Mouse (Mus musculus): Measurements from ENCODE around the gene Abhd12b.

The Abhd12b gene

DNA sequence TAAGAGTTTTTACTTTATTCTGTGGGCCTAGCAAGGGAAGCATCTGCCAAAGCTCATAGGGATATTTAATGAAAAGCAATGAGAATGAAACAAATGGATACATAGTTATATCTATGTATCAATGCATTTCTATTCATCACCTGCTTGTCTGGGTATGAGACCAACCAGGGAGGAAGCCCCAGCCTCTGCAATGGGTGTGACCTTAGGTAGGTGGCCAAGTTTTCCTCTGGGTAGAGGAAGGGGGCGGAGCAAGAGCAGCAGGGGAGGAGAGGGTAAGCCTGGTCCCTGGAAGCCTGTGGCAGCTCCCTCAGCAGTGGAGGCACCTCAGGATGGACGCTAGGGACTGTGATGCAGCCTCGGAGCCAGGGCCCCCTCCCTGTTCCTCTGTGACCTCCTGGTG, at the start of gene Abhd12b:
TSS of gene Abhd12b (plus strand) at position 301 of the 400 bp plus-strand sequence.
- in situ Hi-C loops (cut with MboI; ENCODE audit: low pct_unique_long_range_greater_than_20kb in 1 of 2, low sequenced_read_pairs in 2 of 2, unreplicated experiment in 1 of 2): no loop called here

DNA sequence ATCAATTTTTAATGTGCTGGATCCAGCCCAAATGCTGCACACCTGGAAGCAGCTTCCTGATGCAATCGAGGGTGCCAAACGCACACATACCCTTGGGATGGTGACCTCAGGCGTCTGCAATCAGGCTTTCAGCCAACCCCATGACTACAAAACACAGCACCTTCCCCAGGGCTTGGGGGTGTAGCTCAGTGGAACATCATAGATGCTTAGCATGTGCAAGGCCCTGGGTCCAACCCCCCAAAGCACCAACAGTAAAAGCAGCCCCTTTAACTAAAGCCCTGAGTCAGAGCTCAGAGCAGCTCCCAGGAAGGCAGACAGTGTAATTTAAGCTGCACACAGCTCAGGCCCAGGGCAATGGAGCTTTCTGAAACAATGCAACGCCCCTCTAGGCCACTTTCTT, 49.7 kb upstream of the Abhd12b start:
- in situ Hi-C loops (cut with MboI; ENCODE audit: low pct_unique_long_range_greater_than_20kb in 1 of 2, low sequenced_read_pairs in 2 of 2, unreplicated experiment in 1 of 2): no loop called here

DNA sequence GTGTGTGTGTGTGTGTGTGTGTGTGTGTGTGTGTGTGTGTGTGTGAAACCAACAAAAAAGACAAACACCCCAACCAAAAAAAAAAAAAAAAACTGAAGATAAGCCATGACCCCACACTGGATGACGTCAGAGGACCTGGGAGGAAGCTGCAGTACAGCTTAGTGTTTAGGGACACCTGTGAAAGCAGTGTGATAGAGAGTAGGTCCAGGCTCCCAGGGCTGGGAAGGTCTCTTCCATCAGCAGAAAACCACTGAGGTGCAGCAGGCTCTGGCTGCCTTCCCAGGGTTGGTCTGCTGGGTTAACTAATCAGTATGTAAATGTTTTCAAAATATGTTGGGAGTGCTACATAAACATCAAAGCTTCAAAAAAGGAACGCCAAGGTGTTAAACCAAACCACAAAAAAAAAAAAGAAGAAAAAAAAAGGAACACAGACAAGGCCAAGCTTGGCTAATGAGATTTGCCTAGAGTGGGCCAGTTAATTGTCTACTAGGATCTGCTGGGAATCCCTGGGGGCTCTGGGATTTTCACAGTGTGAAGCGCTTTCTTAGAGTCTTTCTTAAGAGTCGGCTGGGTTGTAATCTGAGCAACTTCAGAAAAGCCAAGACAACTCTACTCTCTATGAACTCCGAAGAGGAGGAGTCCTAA, 49.0 kb upstream of the Abhd12b start:
- in situ Hi-C loops (cut with MboI; ENCODE audit: low pct_unique_long_range_greater_than_20kb in 1 of 2, low sequenced_read_pairs in 2 of 2, unreplicated experiment in 1 of 2): no loop called here

DNA sequence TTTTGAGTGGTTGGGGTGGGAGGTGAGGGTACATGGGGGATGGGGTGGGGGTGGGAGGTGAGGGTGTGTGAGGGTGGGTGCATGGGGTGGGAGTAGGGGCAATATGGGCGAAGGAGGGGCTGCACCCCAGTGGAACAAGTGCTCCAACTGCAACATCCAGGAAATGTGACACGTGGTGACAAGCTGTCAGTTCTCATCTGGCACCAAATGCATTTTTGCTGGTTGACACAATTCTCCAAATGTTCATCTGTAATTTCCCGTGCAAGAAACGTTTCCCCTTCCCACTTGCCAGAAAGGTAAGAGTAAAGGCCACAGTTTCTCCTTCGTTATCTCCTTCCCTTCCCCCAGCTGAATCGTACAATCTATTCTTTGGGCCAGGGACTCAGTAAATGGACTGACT, 48.1 kb upstream of the Abhd12b start:
- in situ Hi-C loops (cut with MboI; ENCODE audit: low pct_unique_long_range_greater_than_20kb in 1 of 2, low sequenced_read_pairs in 2 of 2, unreplicated experiment in 1 of 2): no loop called here

DNA sequence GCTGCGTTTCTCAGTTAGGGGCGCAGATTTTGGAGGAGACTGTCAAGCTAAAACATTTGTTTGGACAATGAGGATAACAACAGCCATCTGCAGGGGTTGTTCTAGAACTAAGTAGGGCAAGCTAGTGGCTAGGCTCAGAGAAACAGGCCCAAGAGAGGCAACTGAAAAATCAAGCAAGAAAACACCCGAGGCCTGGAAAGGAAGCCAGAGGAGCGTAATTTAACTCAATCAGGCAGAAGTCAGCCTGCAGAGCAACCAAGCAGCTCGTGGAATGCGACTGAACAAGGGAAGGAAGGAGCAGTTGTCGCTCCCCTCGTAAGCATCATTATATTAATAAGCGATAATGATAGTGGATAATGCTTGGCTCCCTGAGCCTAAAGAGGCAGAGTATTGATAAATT, 47.4 kb upstream of the Abhd12b start:
- in situ Hi-C loops (cut with MboI; ENCODE audit: low pct_unique_long_range_greater_than_20kb in 1 of 2, low sequenced_read_pairs in 2 of 2, unreplicated experiment in 1 of 2): no loop called here

DNA sequence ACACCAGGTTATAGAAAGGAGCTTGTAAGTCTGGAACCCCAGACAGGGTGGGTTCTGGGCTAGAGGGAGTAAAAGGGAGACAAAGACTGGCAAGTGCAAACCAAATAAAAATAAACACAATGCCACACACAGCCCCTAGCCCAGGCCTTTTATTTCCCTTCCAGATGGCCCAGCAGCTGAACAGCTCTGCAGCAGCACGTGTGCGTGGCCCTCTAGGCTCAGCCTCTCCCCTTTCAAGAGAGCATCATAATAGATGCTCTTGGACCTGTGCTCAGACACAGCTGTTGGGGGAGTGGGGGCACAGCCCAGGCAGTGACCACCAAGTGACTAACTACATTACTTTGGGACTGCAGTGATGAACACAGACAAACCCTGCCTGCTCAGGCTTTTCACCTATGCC, 45.8 kb upstream of the Abhd12b start:
- in situ Hi-C loops (cut with MboI; ENCODE audit: low pct_unique_long_range_greater_than_20kb in 1 of 2, low sequenced_read_pairs in 2 of 2, unreplicated experiment in 1 of 2): no loop called here

DNA sequence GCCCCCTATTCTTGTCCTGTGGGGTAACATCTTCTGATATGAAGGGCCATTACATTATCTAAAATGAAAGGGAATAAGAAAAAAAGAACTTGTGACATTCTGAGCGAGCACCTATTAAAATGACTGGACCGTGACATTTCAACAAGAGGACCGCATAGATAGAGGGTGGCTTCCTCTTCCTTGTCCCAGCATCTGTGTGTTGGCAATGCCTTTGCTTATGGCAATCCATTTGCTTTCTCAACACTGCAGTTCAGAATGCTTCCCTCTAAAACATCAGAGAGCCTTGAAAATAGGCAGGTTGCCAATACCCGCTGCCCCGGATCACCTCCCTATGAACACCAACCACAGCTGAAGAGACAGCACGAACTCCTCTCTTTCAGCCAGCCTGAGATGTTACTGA, 44.0 kb upstream of the Abhd12b start:
- in situ Hi-C loops (cut with MboI; ENCODE audit: low pct_unique_long_range_greater_than_20kb in 1 of 2, low sequenced_read_pairs in 2 of 2, unreplicated experiment in 1 of 2): no loop called here

DNA sequence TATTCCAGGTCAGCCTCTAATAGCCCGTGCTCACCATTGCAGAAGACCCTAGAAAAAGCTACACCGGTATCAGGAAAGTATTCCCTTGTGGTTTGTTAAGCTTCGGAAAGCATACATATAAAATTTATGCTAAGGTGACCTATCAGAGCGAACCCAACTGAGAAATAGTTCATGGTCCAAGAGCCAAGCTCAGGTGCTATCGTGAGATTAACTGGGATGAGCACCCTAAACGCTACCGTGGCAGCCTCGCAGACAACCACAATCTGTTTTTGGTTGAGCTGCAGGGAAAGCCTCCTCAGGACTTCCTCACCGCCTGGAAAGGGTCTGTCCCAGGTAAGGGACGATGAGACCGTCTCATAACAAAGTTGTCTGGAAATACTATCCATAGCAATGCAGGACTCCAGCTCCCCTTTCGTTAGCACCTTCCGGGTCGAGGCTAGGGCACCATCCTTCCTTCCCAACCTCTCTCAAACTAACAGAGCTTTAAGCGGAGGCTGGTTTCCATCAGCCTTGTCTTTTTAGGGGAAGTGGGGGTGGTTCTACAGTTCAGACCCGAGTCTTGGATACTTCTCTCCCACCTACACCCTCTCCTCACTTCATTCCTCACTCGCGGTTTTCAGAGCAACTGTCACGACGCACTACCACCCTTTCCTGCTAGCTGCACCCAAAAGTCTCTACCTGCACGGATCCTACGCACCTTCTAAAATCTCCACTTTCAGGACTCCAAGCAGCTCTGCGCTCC, 43.4 kb upstream of the Abhd12b start:
- in situ Hi-C loops (cut with MboI; ENCODE audit: low pct_unique_long_range_greater_than_20kb in 1 of 2, low sequenced_read_pairs in 2 of 2, unreplicated experiment in 1 of 2): no loop called here

DNA sequence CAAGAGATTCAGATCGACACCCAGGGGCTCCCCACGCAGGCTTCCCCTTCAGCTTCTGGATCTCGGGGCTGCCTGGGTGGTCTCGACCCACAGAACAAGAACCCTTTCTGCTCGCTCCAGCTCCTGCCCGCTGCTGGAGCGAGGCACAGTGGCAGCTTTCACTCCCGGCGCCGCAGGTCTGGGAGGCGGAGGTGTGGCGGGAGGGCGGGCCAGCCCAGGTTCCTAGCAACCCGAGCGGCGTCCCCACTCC, 42.9 kb upstream of the Abhd12b start:
- in situ Hi-C loops (cut with MboI; ENCODE audit: low pct_unique_long_range_greater_than_20kb in 1 of 2, low sequenced_read_pairs in 2 of 2, unreplicated experiment in 1 of 2): no loop called here

DNA sequence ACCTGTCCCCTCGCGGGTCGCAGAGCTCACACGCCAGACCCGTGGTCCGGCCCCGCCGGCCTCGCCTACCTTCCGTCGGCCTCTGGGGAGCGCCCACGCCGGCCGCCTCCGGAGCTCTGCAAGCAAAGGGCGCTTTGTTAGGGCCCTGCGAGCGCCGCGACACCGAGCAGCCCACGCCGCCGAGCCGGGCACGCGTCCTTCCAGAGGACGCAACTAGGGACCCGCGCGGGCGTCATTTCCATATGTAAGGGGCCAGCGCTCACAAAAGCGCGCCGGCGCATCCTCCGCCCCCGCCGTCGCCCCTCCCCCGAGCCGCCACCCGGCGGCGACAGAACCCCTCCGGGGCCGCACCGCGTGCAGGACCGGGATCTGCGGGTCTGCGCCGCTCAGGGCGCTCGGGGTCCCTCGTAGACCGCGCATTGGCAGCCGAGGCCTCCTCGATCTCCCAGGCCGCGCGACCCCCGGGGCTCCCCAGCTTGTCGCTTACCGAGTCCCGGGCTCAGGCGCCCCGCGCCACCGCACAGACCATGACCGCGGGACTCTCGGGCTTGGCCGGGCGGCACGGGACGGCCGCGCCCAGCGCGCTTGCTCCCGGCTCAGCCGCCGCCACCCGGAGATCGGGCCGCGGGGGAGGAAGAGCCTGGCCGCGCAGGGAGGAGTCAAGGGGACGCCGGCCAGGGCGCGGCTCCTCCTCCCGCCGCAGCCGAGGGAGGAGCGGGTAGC, 42.4 kb upstream of the Abhd12b start:
- in situ Hi-C loops (cut with MboI; ENCODE audit: low pct_unique_long_range_greater_than_20kb in 1 of 2, low sequenced_read_pairs in 2 of 2, unreplicated experiment in 1 of 2): no loop called here

DNA sequence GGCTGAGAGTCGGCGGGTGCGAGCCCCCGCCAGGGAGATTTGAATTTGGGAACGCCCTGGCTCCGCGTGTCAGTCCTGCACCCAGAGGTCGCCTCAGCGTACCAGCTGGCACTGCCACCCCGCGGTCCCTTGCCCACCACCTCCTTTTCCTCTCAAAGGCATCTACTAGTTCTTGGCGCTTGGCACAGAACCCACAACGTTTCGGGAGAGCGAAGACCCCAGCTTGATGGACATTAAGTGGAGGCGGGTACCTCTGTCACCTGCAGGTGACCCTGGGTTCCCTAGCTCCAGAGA, 41.9 kb upstream of the Abhd12b start:
- in situ Hi-C loops (cut with MboI; ENCODE audit: low pct_unique_long_range_greater_than_20kb in 1 of 2, low sequenced_read_pairs in 2 of 2, unreplicated experiment in 1 of 2): no loop called here

DNA sequence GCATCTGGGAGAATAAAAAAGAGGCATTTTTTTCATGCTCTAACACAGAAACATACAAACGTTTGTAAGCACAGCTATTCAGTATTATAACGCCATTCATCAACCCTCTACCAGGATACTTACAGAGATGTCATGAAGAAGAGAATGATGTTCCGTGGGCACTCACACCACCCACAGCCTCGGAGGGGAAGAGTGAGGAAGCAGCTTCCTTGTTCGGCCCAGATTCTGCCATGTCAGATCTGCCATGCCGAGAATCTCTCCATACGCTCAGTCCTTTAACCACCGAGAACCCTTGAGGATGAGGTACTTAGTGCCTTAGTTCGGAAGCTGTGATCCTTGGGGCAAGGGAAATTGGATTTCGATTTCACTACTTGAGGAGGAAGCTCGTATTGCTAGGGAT, 40.6 kb upstream of the Abhd12b start, which contains the start of gene Nin:
TSS of gene Nin (minus strand) at position 367 of the 400 bp plus-strand sequence.
- in situ Hi-C loops (cut with MboI; ENCODE audit: low pct_unique_long_range_greater_than_20kb in 1 of 2, low sequenced_read_pairs in 2 of 2, unreplicated experiment in 1 of 2): no loop called here

DNA sequence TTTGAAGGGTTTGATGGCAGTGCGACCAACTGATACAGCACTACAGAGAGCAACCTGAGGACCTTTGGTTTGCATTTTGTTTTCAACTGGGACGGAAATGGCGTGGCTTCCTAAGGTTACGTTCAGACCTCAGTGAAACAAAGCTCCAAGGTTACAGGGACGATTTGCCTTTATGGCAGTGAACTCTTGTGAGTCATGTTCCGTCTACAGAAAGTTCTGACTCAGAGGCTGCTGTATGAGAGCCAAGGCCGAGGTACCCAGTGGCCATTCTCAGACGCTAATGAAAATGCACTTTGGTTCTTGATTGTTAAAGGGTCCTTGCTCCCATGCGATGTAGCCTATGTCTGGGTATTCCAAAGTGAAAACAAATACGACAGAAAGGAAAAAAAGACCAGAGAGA, 36.8 kb upstream of the Abhd12b start:
- in situ Hi-C loops (cut with MboI; ENCODE audit: low pct_unique_long_range_greater_than_20kb in 1 of 2, low sequenced_read_pairs in 2 of 2, unreplicated experiment in 1 of 2): no loop called here

DNA sequence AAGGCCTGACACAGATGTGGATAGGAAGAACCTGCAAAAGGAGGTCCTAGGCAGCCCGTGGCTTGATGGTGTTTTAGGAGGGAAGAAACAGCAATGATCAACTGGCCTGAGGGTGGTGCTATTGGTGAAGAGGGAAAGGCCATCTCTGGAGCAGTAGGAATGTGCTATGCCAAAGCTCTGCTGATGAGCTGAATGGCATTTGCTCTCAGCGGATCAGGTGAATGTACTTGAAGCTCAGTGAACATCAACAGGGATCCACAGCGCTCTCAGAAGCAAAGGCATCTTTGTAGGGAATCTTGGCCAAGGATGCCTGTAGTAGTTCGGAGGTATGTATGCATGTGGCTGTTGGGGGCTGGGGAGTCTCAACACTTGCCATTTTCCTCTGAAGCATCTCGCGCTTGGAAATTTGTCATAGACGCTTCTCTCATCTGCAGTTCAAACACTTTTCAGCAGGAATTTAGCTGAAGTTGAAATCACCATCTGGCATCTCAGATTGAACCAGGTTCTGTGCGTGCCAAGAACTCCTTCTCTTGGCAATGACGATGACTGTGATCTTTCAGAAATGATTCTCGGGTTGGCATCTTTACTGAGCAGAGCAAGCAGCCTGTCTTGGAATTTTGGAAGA, 35.1 kb upstream of the Abhd12b start:
- in situ Hi-C loops (cut with MboI; ENCODE audit: low pct_unique_long_range_greater_than_20kb in 1 of 2, low sequenced_read_pairs in 2 of 2, unreplicated experiment in 1 of 2): no loop called here

DNA sequence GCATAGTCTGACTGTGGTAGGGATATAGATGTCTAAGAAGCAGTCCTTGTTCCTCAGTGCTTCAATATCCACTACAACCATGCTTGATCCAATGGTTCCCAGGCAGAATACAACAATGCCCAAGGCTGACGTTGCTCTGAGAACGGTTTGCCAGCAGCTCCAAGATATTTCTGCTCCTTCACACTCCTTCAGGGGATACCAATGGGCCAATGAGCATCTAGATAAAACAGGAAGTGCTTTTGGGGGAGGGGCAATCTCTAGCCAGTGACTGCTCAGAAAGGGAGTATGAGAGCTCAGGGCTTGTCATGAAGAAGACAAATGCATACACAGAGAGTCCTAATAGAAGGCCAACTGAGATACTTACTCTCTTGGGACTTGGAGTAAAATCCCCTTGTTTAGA, 34.4 kb upstream of the Abhd12b start:
- in situ Hi-C loops (cut with MboI; ENCODE audit: low pct_unique_long_range_greater_than_20kb in 1 of 2, low sequenced_read_pairs in 2 of 2, unreplicated experiment in 1 of 2): no loop called here

DNA sequence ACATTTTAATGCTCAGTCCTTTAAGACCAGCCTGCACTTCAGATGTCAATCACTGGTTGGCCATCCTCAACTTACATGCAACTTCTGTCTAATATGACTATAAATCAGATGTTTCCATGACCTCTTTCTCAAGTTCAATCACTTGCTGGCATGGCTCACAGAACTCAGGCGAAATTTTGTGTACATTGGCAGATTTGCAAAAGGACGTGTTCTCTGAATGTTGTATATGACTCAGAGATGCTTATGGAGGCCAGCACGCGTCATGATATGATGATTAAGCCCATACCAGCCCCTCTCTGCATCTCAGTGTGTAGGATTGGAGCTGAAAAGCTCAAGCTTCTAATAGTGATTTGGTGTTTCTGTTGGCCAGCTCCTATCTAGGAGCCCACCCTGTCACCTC, 27.3 kb upstream of the Abhd12b start:
- in situ Hi-C loops (cut with MboI; ENCODE audit: low pct_unique_long_range_greater_than_20kb in 1 of 2, low sequenced_read_pairs in 2 of 2, unreplicated experiment in 1 of 2): no loop called here

DNA sequence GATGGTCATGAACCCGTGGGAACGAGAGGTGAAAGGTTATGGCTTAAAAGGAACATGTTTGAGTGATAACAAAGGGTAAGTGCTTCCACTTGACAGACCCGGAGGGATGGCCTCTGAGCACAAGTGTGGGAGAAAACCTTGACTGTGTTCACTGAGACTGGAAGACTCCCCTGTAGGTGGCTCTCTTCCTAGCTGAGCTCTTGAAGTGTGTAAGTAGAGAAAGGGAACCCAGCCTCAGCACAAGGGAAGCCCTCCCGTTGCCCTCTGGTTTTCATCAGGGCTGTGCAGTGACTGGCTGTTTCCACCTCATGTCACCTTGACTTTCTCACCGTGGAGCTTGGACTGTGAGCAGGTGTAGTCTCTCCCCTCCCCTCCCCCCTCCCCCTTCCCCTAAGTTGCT, 24.8 kb upstream of the Abhd12b start:
- in situ Hi-C loops (cut with MboI; ENCODE audit: low pct_unique_long_range_greater_than_20kb in 1 of 2, low sequenced_read_pairs in 2 of 2, unreplicated experiment in 1 of 2): no loop called here

DNA sequence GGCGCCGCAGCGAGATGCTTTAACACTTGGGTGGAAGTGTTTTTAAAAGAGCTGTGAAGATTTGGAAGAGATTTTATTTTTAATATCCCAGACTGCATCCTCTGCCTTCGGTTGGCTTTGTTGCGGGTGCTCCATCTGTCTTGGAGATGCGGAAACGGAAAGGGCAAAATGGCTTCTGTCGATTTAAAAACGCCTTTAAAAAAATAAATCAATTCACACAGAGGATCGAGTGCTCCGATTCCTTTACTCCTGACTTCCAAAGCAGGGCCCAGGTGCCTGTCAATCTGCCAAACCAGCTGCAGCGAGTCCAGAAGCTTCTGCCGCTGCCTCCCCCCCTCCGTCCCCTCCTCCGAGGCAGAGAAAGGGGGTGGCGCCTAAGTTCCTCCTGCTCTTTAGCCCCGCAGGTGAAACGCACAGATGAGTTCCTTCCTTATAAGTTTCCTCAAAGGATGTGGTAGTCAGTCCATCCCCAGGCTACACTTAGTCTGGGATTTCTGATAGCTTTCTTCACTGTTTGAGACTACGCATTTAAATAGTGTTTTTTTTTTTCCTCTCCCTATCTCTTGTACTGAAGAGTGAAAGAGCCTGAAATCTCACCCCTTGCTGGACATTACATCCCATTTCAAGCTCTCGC, 22.8 kb upstream of the Abhd12b start:
- in situ Hi-C loops (cut with MboI; ENCODE audit: low pct_unique_long_range_greater_than_20kb in 1 of 2, low sequenced_read_pairs in 2 of 2, unreplicated experiment in 1 of 2): no loop called here

DNA sequence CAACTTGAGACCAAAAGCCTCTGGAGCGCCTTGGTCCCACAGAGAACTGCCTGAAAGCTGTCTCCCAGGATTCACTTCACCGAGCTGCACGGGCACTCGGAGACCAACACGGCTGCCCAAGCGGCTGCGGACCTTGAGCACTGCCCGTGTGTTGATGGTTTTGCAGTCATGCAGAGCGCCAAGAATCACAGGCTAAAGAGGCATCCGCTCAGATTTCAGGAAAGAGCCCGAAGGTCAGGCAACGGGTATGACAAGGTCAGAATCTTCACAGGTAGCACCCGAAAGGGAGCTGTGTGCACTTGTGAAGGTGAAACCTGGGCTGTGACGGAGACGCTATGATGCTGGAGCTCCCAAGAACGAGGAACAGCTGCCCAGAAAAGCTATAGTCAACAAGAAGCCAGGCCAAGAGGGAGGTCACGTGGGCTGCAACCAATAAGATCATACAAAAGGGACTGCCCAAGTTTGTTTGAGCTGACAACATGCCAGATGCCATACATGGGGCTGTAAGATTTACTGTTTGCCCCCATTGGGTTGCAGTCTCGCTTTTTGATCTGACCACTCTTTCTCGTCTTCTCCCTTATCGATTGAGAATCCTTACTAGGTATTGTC, 19.2 kb upstream of the Abhd12b start:
- in situ Hi-C loops (cut with MboI; ENCODE audit: low pct_unique_long_range_greater_than_20kb in 1 of 2, low sequenced_read_pairs in 2 of 2, unreplicated experiment in 1 of 2): no loop called here

Data from mouse embryonic stem cell (cell line).